Mouse (Mus musculus): ENCODE results near the gene 2010109A12Rik.

2010109A12Rik gene

DNA sequence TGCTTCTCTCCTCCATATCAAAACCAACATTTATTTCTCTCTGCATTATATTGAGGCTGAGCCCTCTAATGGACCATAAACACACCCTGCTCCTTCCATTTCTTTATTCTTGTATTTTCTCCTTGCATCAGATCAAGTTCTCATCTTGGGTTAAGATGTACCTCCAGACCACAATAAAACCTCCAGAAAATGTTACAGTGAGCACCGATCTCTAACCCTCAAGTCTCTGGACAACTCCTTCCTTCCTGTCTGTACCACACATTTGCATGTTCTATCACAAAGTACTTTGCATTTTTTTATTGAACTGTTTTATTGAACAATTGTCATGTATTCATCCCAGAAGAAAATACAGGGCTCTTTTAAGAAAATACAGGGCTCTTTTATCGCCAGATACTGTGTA, 23.2 kb downstream of the 2010109A12Rik start:
- DNase-seq (ENCODE audit: low spot score in 2 of 2): no peak

DNA sequence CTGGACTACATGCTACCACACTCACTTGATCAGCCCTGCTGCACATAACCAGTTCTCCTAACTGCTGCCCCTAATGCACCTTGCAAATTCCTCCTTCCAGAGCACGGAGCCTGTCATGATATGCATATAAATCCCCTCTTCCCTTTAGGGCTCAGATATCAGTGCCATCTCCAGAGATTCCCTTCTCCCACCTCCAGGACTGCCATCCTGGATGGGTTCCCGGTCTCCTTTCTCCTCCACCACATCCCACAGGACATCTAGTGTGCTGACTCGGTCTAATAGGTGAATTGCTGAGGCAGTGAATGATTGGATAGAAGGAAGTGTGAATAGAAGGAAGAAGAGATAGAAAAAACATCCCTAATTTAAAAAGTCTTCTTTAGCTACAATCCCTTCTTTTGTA, 25.4 kb downstream of the 2010109A12Rik start:
- DNase-seq (ENCODE audit: low spot score in 2 of 2): no peak

DNA sequence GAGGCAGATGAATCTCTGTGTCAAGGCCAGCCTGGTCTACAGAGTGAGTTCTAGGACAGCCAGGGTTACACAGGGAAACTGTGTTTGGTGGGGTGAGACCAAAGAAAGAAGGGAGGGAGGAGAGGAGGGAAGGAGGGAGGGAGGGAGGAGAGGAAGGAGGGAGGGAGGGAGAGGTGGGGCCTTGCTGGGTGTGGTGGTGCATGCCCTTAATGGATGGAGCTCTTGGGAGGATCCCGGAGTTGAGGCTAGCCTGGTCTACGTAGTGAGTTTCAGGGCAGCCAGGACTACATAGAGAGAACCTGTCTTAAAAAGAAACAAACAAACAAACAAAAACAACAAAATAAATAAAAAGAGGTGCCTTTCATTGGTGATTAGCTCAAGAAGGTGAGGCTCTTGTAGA, 26.5 kb downstream of the 2010109A12Rik start:
- DNase-seq (ENCODE audit: low spot score in 2 of 2): no peak

DNA sequence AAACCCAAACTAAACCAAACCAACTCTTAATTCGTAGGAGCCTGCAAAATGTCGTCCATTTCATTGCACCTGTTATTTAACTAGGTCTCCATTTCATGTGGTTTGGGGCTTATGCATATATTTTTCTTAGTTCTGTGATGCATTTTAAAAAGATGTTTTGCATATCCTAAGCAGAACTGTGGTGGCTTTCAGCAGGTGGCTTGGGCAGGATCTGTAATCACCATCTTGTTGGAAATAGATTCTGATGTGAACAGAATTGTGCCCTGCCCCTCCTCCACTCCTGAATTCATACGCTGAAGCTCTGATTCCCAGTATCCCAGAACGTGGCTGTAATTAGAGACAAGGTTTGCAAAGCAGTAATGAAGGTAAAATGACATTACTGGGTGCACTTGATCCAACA, 27.8 kb downstream of the 2010109A12Rik start:
- DNase-seq (ENCODE audit: low spot score in 2 of 2): no peak

DNA sequence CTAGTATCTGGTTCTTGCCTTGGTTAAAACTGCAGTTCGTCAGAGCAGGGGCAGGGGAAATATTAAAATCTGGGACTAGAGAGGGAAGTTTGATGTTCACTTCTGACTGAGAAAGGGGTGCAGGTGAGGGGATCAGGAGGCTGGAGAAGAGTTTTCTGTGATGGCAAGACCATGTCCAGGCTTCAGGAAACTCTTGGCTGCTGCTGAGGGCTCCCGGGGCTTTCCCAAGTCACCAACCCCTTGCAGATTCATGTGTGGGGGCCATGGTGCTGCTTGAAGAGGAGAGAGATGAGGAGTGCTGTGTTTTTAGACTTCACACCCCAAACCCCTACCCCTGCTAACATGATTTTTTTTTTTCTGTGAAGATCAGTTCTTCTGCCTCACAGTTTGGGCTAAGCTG, 28.3 kb downstream of the 2010109A12Rik start:
- DNase-seq (ENCODE audit: low spot score in 2 of 2): no peak

DNA sequence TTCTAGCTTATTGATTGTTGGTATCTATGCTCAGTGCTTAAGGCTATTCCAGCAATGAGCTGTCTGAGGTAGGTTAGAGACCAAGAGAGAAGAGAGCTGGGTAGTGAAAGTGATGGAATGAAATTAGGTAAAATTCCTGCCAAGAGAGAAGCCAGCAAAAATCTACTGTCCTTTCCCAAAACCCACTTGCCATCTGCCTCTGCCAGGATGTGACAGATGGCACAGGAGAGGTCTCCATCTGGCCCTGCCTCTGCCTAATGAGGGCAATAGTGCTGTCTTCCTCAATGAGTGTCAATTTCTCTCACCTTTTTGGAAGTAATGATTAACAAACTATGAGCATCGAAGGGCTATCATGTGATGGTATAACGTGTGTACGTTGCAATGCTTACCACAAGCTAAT, 29.6 kb downstream of the 2010109A12Rik start:
- peak; percentile 6 to 16 for DNase-seq (ENCODE audit: low spot score in 2 of 2)

DNA sequence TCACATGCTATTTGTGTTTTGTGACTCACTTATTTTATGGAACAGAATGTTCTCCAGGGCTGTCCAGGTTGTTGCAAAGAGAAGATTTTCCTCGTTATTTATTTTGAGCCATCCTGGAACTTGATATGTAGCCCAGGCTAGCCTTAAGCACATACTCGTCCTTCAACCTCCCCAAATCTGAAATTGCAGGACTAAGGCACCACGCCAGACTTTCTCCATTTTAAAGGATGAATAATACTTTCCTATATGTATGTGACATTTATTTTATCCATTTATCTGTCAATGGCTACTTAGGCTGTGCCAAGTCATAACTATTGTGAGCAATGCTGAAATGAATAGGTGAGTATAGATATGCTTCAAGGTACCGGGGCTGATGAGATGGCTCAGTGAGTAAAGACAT, 30.2 kb downstream of the 2010109A12Rik start:
- no peak for DNase-seq (ENCODE audit: low spot score in 2 of 2)

DNA sequence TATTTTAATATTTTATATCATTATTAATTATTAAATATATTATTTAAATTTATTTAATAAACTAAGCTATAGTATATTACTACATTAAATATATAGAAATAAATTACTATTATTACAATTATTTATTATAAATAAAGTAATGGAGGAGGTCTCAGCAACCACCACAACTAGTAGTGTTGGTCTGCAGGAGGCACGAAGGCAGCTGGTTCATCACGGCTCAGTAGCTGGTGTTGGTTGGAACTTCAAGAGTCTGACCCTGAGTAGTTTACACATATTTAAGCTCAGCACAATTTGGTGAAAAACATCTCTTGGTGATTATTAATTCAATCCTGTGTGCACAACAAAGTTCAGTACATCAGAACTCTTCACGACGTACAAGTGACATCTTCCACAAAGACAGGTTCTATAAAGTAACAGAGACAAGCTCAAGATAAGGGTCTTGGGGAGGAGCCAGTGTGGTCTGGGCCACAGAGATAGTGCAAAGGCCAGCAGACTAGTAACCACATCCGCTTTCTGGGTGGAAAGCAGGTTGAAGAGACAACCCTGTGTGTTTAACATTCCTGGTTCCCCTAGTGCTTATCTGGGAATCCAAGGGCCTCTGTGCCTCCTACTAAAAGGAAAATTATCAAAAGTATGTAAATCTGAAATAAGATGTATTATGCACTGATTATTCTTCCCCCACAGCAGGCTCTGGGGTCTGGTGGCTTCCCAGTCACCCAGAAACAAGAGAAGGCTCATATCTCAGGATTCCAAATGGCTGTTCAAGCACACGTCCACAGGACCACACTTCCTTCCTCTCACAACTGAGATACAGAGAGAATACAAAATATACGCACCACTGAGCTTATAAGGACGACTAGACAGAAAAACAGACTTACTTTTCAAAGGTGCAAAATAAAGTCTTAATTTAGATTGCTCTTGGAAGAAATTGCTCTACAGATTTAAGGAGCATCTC, 33.5 kb downstream of the 2010109A12Rik start:
- no peak for DNase-seq (ENCODE audit: low spot score in 2 of 2)

DNA sequence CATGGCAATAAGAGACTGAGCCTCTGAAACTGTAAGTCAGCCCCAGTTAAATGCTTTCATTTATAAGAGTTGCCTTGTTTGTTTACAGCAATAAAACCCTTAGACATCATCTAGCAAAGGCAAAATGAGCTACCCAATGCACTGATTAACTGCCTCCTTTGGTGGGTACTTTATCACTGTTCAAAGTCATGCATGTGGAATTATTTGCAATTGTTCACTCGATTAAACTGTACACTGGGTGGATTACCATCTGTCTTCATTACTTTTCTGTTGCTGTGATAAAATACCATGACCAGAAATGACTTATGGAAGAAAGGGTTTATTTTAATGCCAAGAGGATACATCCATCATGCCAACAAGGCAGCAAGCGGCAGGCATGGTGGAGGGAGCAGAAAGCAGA, 39.0 kb downstream of the 2010109A12Rik start:
- no peak for DNase-seq (ENCODE audit: low spot score in 2 of 2)

DNA sequence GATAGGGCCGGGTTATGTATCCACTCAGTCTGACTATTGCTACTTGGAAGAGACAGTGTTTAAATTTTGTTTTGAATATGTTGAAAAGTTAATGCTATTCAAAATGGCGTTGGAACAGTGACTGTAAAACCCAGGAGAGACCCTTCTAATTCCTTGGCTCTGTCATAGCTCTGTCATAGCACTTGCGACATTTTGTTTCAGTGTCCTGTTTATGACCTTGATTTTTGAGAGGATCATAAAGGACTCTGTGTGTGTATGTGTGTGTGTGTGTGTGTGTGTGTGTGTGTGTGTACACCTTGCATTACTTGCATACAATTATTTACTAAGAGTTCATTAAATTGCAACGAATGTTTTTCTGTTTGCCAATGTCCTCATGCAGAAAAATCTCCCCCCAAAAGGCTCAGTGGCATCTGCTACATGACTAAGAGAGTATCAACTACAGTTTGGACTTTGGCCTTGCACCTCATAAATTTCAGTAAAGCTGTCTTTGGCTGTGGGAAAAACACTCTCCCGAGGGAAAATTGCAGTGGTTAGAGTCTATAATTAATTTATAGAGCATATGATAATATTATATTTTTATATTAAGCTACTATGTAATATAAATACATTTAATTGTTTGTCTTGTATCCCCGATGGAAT, 43.7 kb downstream of the 2010109A12Rik start:
- no peak for DNase-seq (ENCODE audit: low spot score in 2 of 2)

DNA sequence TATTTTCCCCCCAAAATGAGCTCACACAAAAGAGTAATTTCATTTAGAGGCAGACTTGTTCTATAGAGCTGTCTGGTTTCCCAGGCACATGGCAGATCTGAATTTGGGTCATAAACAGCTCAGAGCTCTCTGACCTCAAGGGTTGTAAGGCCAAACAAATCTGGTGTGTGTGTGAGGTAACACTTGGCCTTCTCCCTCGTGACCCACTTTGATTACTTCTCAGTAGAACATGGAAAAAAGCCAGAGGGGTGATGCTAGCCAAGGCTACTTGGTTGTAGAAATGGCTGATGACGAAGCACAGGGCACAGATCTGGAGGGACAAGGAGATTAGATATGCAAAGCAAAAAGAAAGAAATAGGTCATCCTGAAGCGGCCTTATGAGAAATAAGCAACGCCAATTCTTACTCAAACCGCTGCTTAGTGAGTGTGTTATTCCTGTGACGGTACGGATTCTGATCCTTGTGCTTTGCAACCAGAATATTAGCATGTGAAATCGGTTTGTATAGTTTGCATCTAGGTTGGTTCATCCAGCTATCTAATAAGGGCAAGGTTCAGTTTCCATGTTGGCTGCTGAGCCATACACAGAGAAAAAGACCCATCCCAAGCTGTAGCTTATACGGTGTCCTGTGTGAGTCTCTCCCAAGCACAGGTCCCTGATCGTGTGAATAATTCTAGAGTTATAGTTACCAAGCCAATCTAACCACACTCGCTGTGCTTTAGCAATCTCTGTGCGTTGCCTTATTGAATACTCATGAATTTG, 44.9 kb downstream of the 2010109A12Rik start:
- DNase-seq (ENCODE audit: low spot score in 2 of 2): no peak

DNA sequence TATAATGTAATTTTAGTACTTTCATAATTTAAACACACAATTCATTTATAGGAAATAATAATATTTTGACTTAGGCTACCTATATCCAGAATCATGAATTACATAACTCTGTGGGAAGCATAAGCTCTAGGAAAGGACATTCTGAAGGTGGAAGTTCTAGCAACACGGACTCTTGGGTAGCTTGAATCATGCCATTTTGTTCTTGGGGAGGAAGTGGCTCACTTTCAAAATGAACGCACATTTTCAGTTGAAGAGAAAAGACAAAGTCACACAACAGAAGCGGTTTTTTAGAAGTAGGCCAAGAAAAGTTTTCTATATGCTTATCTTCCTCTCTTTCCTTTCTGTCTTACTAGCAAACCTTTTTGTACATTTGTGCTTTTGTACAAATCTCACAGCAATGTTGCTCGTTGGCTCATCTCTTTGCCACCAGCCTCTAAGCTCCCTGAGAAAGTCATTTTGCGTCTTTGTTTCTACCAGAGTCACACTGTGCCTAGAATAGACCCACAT, 49.5 kb downstream of the 2010109A12Rik start:
- DNase-seq (ENCODE audit: low spot score in 2 of 2): no peak

DNA sequence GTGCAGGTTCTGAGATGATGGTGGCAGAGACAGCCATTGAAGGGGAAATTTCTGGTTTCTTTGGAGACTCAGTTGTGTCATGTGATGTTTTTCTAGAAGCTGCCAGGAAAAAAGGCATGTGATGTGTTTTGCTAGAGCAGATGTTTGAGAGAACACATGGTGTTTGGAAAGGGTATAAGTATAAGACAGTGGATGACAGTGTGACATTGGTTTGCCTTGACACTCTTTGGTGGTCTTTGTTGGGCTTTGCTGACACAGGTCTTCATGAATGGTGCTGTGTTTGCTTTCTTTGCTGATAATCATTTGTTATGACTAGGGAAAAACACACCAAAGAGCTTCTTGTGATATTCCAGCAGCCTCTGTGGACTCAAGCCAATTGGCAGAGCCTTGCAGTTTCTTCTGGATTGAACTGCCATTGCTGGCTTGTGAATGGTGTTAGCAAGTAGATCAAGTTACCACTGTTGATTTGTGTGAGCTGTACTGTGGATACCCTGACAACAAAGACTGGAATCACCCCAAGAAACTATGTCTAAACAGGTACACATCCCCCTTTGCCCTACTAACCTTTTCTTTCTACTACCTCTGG, 50.6 kb downstream of the 2010109A12Rik start:
- no peak for DNase-seq (ENCODE audit: low spot score in 2 of 2)

DNA sequence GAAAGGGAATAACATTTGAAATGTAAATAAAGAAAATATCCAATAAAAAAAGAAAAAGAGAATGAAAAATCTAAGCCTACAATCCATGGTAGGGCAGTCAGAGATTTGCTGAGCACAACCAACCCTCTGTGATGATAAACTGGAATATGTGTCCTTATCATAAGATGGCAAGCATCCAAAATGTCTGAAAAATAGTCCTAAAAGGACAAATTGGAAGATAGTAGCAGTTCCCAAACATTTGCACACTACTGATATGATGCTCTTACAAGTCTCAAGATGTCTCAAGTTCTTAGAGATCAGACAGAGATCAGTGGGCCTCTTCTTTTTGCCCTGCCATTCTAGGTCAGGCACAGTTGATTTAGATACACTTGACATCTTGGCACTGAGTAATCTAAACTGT, 53.0 kb downstream of the 2010109A12Rik start:
- no peak for DNase-seq (ENCODE audit: low spot score in 2 of 2)

DNA sequence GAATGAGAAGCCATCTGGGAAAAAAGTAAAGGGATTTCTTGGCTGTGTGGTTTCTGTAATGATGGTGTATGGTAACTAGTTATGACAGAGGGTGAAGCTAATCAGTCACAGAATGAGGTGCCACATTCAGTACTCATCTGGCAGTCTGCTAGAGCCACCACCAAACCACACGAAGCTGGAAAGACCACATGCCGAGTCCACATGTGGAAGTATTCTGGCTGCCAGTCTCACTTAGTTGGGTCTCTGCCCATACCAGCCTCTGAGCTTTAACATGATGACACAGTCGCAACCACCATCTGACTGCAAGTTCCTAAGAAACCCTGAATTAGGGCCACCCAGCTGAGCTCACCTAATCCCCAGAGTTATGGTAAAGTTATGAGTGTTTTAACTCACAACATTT, 54.7 kb downstream of the 2010109A12Rik start:
- no peak for DNase-seq (ENCODE audit: low spot score in 2 of 2)

DNA sequence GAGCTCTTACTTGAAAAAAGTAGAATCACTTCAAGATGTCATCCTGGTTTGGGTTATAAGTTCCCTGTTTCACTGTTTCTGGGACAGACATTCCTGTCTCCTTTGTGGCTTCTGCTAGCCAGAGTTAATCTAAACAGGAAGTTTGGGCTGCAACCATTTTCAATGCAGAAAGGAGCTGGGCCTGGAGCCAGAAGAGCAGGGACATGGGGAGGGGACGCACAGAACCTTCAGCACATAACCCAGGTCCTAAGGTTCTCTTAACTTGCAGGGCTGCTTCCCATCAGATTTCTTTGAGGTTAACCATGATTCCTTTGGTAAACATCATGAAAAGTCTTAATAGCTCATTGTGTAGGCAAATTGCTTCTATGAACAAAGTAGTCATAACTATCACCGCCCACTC, 56.4 kb downstream of the 2010109A12Rik start:
- DNase-seq (ENCODE audit: low spot score in 2 of 2): no peak
